Mouse (Mus musculus) lung, embryonic 15.5 days (tissue): ENCODE measurements around the gene Rcn2. TPM values are rescaled to one million over a fixed set of nuclear protein-coding genes. Genes with fewer than 3 reads are reported as not detected.
"Not testable (repeated sequence)": the region's sequence is repeated elsewhere in the genome, so short reads cannot be mapped to it uniquely, and the experiment has no call there.

Source experiments
- ATAC-seq: fragments of 200-750 bp; cut with Nextera tagmentation; 2 replicates; pipeline ENCODE4 v1.8.0; 2017; ENCODE audit warnings: moderate number of reproducible peaks, borderline replicate concordance; ENCODE audit not compliant: low FRiP score, low TSS enrichment; ENCODE audit errors: extremely low read depth
- H3K27ac ChIP-seq: fragments of 300-500 bp; sonication (generic); 2 replicates; pipeline ENCODE4 v1.5.1; 2015; ENCODE audit warnings: moderate library complexity, mild to moderate bottlenecking, inconsistent platforms
- H3K27me3 ChIP-seq: fragments of 300-500 bp; sonication (generic); 2 replicates; pipeline ENCODE4 v1.6.1; 2015; ENCODE audit warnings: inconsistent platforms
- H3K36me3 ChIP-seq: fragments of 300-500 bp; sonication (generic); 2 replicates; pipeline ENCODE4 v1.6.1; 2015; ENCODE audit warnings: inconsistent platforms
- H3K4me1 ChIP-seq: fragments of 300-500 bp; sonication (generic); 2 replicates; pipeline ENCODE4 v1.6.1; 2015; ENCODE audit warnings: inconsistent platforms
- H3K4me2 ChIP-seq: fragments of 300-500 bp; sonication (generic); 2 replicates; pipeline ENCODE4 v1.6.1; 2015; ENCODE audit warnings: inconsistent platforms, mild to moderate bottlenecking, moderate library complexity
- H3K4me3 ChIP-seq: fragments of 300-500 bp; sonication (generic); 2 replicates; pipeline ENCODE4 v1.5.1; 2015; ENCODE audit warnings: mild to moderate bottlenecking, inconsistent platforms
- H3K9ac ChIP-seq: fragments of 300-500 bp; sonication (generic); 2 replicates; pipeline ENCODE4 v1.6.1; 2015; ENCODE audit warnings: inconsistent platforms
- H3K9me3 ChIP-seq: fragments of 300-500 bp; sonication (generic); 2 replicates; pipeline ENCODE4 v1.6.1; 2016; ENCODE audit warnings: inconsistent platforms
- whole genome bisulfite sequencing: fragments of 180-500 bp; shearing (Covaris S2); methylation state at CpG from one replicate; pipeline ENCODE4 v1.1.7; 2015; 5-methylcytosine and 5-hydroxymethylcytosine counted together
- polyA plus RNA-seq: library from polyadenylated mRNA; unstranded; fragments of >200 nt; fragmentation: Nextera tagmentation; extraction: Ambion mirVana; gene quantifications from 2 replicates; pipeline ENCODE4 v1.2.1, GENCODE M21; 2015

The Rcn2 gene
- polyA plus RNA-seq = 251 and 256 TPM in 2 replicates

GRCm38 (mm10) chr9:56041372-56042180 lies at the start of gene Rcn2:
Rcn2 (plus strand) TSS chr9:56041845.
- peak; percentile 100 for ATAC-seq
- Histone ChIP-seq H3K27me3 (no peaks in the 10 kb centered on the region), H3K4me2 (peak within 1 kb of the TSS; percentile 60), H3K9me3 (no peaks in the 10 kb centered on the region), H3K9ac (peak within 1 kb of the TSS; percentile 93), H3K4me1 (peaks cover 14% of the 10 kb centered on the region), H3K4me3 (peak within 1 kb of the TSS; percentile 74), H3K27ac (peak within 1 kb of the TSS; percentile 93), H3K36me3 (peaks cover 8% of the 10 kb centered on the region; the same call in 1 of the 2 replicates)
- WGBS = under 1% methylated on average over 49 of the region's 49 CpGs

DNA sequence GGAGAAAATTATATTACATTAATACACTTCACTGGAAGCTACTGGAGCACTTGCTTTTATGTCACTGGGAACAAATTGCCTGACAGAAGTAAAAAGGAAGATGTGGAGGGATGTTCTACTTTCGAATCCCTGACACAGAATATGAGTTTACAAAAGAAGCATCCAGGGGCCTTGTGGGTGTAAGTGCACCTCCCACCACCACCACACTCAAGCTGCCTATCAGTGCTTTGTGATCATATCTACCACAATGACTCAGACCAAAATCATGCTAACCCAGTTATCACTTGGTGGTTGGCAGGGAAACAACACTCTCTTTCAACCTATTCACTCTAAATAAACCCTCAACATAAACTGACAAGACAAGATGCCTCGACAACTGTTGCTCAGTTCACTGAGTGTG lies 37.0 kb upstream of the Rcn2 start:
- 14% methylated on average over 1 of the region's 2 CpGs for WGBS
- not testable (repeated sequence) for H3K27me3 ChIP-seq, H3K27ac ChIP-seq, H3K4me2 ChIP-seq, H3K9me3 ChIP-seq, H3K4me1 ChIP-seq, H3K36me3 ChIP-seq, H3K9ac ChIP-seq, ATAC-seq, H3K4me3 ChIP-seq

- no peak within 1 kb of the TSS for H3K27ac ChIP-seq
- WGBS = 68% methylated on average over 4 of the region's 4 CpGs
- H3K9ac ChIP-seq = no peak within 1 kb of the TSS
- no peaks in the 10 kb centered on the region for H3K27me3 ChIP-seq
- H3K4me1 ChIP-seq = no peaks in the 10 kb centered on the region
- no peaks in the 10 kb centered on the region for H3K36me3 ChIP-seq
- H3K4me2 ChIP-seq = no peak within 1 kb of the TSS
- H3K9me3 ChIP-seq = no peaks in the 10 kb centered on the region
- H3K4me3 ChIP-seq = no peak within 1 kb of the TSS
- ATAC-seq = no peak
Observed at GRCm38 (mm10) chr9:56010450-56010849, 31.2 kb upstream of the Rcn2 start, which contains the start of gene 4930563M21Rik. 4930563M21Rik (minus strand) TSS chr9:56010550.

- H3K4me1 ChIP-seq = no peaks in the 10 kb centered on the region
- H3K27me3 ChIP-seq = no peaks in the 10 kb centered on the region
- ATAC-seq = no peak
- no peak overlapping the region for H3K4me3 ChIP-seq
- WGBS = 44% methylated on average over 2 of the region's 2 CpGs
- no peak overlapping the region for H3K9ac ChIP-seq
- no peak overlapping the region for H3K4me2 ChIP-seq
- H3K27ac ChIP-seq = no peak overlapping the region
- no peaks in the 10 kb centered on the region for H3K36me3 ChIP-seq
- H3K9me3 ChIP-seq = no peaks in the 10 kb centered on the region
Observed at GRCm38 (mm10) chr9:56024772-56025171, 16.9 kb upstream of the Rcn2 start.

DNA sequence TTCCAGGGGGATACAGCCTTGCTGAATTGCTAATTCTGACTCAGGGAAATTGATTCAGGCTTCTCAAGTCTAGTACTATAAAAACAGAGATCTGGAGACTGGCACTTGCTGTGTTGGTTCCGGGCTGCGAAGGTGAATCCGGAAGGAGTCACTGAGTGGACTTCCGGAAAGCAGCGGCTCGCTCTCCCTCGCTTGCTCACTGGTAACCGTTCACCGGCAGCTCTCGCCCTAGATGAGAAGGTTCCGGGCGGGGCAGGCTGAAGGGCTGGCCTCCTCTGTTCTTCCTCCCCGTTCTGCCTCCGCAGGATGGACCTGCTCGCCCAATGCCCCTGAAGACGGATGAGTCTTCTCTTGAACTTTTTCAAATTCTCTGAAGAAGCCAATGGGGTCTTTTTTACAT lies 14.4 kb upstream of the Rcn2 start:
- H3K4me2 ChIP-seq = no peak overlapping the region
- H3K27me3 ChIP-seq = no peaks in the 10 kb centered on the region
- 83% methylated on average over 16 of the region's 16 CpGs for WGBS
- no peak overlapping the region for H3K9ac ChIP-seq
- H3K4me1 ChIP-seq = no peaks in the 10 kb centered on the region
- ATAC-seq = no peak
- no peaks in the 10 kb centered on the region for H3K36me3 ChIP-seq
- no peaks in the 10 kb centered on the region for H3K9me3 ChIP-seq
- no peak overlapping the region for H3K27ac ChIP-seq
- no peak overlapping the region for H3K4me3 ChIP-seq

DNA sequence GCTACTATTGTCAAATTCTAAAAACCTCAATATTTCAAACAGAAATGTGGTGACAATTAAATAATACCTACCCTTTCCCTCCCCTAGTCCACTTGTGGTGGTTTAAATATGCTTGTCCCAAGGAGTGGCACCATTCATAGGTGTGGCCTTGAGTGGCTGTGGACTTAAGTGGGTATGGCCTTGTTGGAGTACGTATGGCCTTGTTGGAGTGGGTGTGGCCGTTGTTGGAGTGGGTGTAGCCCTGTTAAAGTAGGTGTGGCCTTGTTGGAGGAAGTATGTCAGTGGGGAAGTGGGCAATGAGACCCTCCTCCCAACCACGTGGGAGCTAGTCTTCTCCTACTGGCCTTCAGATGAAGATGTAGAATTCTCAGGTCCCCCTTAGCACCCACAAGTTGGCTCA lies 9.4 kb upstream of the Rcn2 start:
- Histone ChIP-seq H3K27ac (no peak overlapping the region), H3K36me3 (no peaks in the 10 kb centered on the region), H3K4me1 (no peaks in the 10 kb centered on the region), H3K9ac (no peak overlapping the region), H3K27me3 (no peaks in the 10 kb centered on the region), H3K9me3 (no peaks in the 10 kb centered on the region), H3K4me3 (no peak overlapping the region), H3K4me2 (no peak overlapping the region)
- ATAC-seq = no peak
- WGBS = 61% methylated on average over 3 of the region's 3 CpGs

- Histone ChIP-seq H3K27me3 (no peaks in the 10 kb centered on the region), H3K36me3 (peaks cover 8% of the 10 kb centered on the region; the same call in 1 of the 2 replicates), H3K4me1 (peaks cover 14% of the 10 kb centered on the region), H3K27ac (peak overlapping the region; percentile 93), H3K4me3 (peak overlapping the region; percentile 74), H3K9ac (peak overlapping the region; percentile 93), H3K9me3 (no peaks in the 10 kb centered on the region), H3K4me2 (peak overlapping the region; percentile 60)
- ATAC-seq = no peak
- 0% methylated on average over 16 of the region's 16 CpGs for WGBS
Observed at GRCm38 (mm10) chr9:56042181-56042621, 556 bp downstream of the Rcn2 start.

DNA sequence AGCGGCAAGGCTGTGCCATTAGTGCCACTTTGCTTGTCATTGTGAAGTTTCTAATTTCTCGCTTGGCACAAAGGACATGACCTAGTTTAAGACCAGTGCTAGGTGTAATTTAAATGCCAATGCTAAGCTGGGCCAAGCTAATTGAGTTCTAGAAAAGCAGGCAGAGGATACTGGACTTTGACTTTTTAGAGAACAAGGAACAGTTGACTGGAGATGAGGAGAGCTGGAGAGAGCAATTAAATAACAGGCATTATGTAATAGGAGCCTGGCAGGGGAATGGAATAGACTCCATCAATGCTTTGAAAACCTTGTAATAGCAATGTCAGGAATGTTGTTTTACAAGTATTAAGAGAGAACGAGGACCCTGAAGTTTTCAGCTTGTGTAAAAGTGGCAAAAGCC lies 12.2 kb downstream of the Rcn2 start:
- Histone ChIP-seq H3K4me3 (no peak overlapping the region), H3K4me1 (no peaks in the 10 kb centered on the region), H3K4me2 (no peak overlapping the region), H3K36me3 (peaks cover 36% of the 10 kb centered on the region), H3K9ac (no peak overlapping the region), H3K9me3 (no peaks in the 10 kb centered on the region), H3K27ac (no peak overlapping the region), H3K27me3 (no peaks in the 10 kb centered on the region)
- 75% methylated on average over 3 of the region's 3 CpGs for WGBS
- ATAC-seq = no peak

DNA sequence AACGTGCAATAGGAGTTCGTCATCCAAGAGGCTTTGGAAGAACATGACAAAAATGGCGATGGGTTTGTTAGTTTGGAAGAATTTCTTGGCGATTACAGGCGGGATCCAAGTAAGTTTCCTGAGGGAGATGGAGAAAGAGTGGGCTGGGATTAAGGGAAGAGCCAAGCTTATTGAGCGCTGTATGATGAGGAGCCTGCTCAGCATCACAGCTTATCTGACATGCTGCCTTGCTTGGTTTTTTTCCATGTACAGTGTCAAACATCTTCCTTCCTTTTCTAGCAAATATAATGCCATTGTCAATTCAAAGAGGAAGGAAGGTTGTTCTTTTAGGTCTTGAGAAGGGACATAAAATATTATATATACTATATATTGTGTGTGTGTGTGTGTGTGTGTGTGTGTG lies 14.5 kb downstream of the Rcn2 start:
- H3K36me3 ChIP-seq = peaks cover 59% of the 10 kb centered on the region
- WGBS = 88% methylated on average over 6 of the region's 6 CpGs
- H3K9me3 ChIP-seq = no peaks in the 10 kb centered on the region
- no peak overlapping the region for H3K9ac ChIP-seq
- H3K27ac ChIP-seq = no peak overlapping the region
- no peak overlapping the region for H3K4me3 ChIP-seq
- no peaks in the 10 kb centered on the region for H3K4me1 ChIP-seq
- H3K4me2 ChIP-seq = no peak overlapping the region
- no peaks in the 10 kb centered on the region for H3K27me3 ChIP-seq
- no peak for ATAC-seq

DNA sequence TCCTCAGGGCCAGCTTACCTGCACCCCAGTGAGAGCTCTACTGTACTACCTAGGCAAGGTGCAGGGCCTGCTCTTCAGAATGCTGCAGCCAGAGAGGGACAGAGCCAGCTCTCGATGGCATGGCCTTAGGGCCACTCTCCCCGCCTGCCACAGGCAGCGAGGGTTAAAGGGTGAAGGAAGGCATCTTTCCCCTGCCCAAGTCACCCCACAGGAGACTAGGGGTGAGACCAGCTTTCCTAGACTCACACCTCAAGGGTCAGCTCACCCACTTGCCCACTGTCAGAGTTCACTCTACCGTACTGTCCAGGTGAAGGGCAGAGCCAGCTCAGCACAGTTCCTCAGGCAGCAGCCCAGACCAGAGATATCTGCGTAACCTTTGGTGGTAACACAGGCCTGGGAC lies 20.7 kb downstream of the Rcn2 start:
- peak; percentile 11; the same call in 1 of the 2 replicates for ATAC-seq
- H3K27me3 ChIP-seq = no peaks in the 10 kb centered on the region
- H3K4me3 ChIP-seq = no peak overlapping the region
- no peak overlapping the region for H3K4me2 ChIP-seq
- H3K27ac ChIP-seq = no peak overlapping the region
- 89% methylated on average over 5 of the region's 5 CpGs for WGBS
- H3K9ac ChIP-seq = no peak overlapping the region
- no peaks in the 10 kb centered on the region for H3K9me3 ChIP-seq
- no peaks in the 10 kb centered on the region for H3K4me1 ChIP-seq
- H3K36me3 ChIP-seq = peaks cover 57% of the 10 kb centered on the region

DNA sequence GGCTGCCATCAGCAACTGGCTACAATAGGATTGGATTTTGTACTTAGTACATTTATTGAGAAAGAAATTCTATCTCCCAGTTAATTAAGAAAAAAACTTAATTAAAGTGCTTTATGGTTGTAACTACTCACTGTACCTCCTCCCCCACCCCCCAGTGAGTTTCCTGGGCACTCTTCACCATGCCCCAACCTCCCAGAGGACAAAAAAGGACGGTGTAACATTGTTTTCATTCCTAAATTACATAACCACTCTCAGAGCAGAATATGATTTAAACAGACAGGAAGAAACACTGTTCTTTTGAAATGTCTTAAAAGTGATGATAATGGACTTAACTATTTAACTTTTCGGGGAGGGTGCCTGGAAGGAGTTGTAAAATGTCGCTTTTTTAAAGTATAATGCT lies 23.4 kb downstream of the Rcn2 start:
- H3K27ac ChIP-seq = no peak overlapping the region
- WGBS = 50% methylated on average over 3 of the region's 3 CpGs

DNA sequence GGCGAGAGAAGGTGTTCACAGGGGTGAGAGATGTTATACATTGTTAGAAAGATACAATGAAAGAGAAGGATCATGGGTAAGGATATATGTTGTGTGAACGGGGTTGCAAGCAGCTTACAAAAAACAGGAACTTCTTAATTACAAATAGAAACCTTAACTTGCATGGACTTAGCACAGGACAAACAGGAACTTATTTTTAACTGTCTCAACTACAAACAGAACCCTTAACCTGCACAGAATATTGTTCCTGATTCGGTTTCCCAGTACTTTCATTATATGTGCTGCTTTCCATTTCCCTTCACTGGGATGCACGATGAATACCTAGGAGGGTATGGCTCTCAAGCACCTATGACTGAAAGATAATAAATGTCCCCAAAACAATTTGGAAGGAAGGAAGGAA lies 26.3 kb downstream of the Rcn2 start:
- ATAC-seq = no peak
- no peak overlapping the region for H3K4me2 ChIP-seq
- H3K36me3 ChIP-seq = peaks cover 13% of the 10 kb centered on the region; the same call in 1 of the 2 replicates
- H3K27ac ChIP-seq = no peak overlapping the region
- 81% methylated on average over 4 of the region's 4 CpGs for WGBS
- no peak overlapping the region for H3K9ac ChIP-seq
- no peak overlapping the region for H3K4me3 ChIP-seq
- H3K9me3 ChIP-seq = no peaks in the 10 kb centered on the region
- H3K4me1 ChIP-seq = no peaks in the 10 kb centered on the region
- H3K27me3 ChIP-seq = no peaks in the 10 kb centered on the region

More for the DNA sequence above, 23.4 kb downstream of the Rcn2 start:
- Histone ChIP-seq H3K27me3 (no peaks in the 10 kb centered on the region), H3K4me2 (no peak overlapping the region), H3K4me3 (no peak overlapping the region), H3K4me1 (no peaks in the 10 kb centered on the region), H3K9ac (no peak overlapping the region), H3K9me3 (no peaks in the 10 kb centered on the region), H3K36me3 (peaks cover 35% of the 10 kb centered on the region)
- ATAC-seq = no peak
